Mouse (Mus musculus) liver, embryonic 16.5 days (tissue): ENCODE data around the gene Slc10a2. TPM values are rescaled to one million over a fixed set of nuclear protein-coding genes. Genes with fewer than 3 reads are reported as not detected.
A peak's percentile ranks its signal among the peaks of the same experiment; 100 is the strongest.
"Not testable (repeated sequence)": the region's sequence is repeated elsewhere in the genome, so short reads cannot be mapped to it uniquely, and the experiment has no call there.

Experiments
- ATAC-seq: fragments of 200-750 bp; cut with Nextera tagmentation; 2 replicates; pipeline ENCODE4 v1.8.0; 2017; ENCODE audit warnings: low read depth, mild to moderate bottlenecking, moderate number of reproducible peaks, moderate library complexity
- H3K27ac ChIP-seq: fragments of 300-500 bp; sonication (generic); 2 replicates; pipeline ENCODE4 v1.5.1; 2014; ENCODE audit warnings: mild to moderate bottlenecking, low read length
- H3K27me3 ChIP-seq: fragments of 300-500 bp; sonication (generic); 2 replicates; pipeline ENCODE4 v1.6.1; 2014; ENCODE audit warnings: low read depth, low read length, mixed read lengths; ENCODE audit not compliant: control insufficient read depth, insufficient read depth
- H3K36me3 ChIP-seq: fragments of 300-500 bp; sonication (generic); 2 replicates; pipeline ENCODE4 v1.6.1; 2014; ENCODE audit warnings: mild to moderate bottlenecking; ENCODE audit not compliant: control insufficient read depth, insufficient read depth
- H3K4me1 ChIP-seq: fragments of 300-500 bp; sonication (generic); 2 replicates; pipeline ENCODE4 v1.6.1; 2014; ENCODE audit warnings: low read depth, low read length, mixed read lengths; ENCODE audit not compliant: control insufficient read depth
- H3K4me2 ChIP-seq: fragments of 300-500 bp; sonication (generic); 2 replicates; pipeline ENCODE4 v1.6.1; 2014; ENCODE audit warnings: low read depth, low read length, mixed read lengths
- H3K4me3 ChIP-seq: fragments of 300-500 bp; sonication (generic); 2 replicates; pipeline ENCODE4 v1.5.1; 2014; ENCODE audit warnings: low read depth, mild to moderate bottlenecking, low read length
- H3K9ac ChIP-seq: fragments of 300-500 bp; sonication (generic); 2 replicates; pipeline ENCODE4 v1.6.1; 2014; ENCODE audit warnings: low read depth, low read length
- H3K9me3 ChIP-seq: fragments of 300-500 bp; sonication (generic); replicated peaks from 2 replicates; pipeline ENCODE4 v1.6.1; 2016; ENCODE audit warnings: low read length; ENCODE audit not compliant: control insufficient read depth
- WGBS: fragments of 180-500 bp; shearing (Covaris S2); extraction: QIAGEN DNeasy Blood & Tissue Kit; methylation state at CpG from one replicate; pipeline ENCODE4 v1.1.7; 2014; ENCODE audit not compliant: insufficient replicate concordance; 5-methylcytosine and 5-hydroxymethylcytosine counted together
- polyA plus RNA-seq: library from polyadenylated mRNA; unstranded; fragments of >200 nt; fragmentation: Nextera tagmentation; extraction: Ambion mirVana; gene quantifications from 2 replicates; pipeline ENCODE4 v1.2.1, GENCODE M21; 2015

Gene Slc10a2
- not detected in 2 replicates for polyA plus RNA-seq

GRCm38 (mm10) chr8:5105186-5105585 is at the start of gene Slc10a2:
Slc10a2 (minus strand) TSS chr8:5105351.
- H3K4me3 ChIP-seq = no peak within 1 kb of the TSS
- no peak for ATAC-seq

GRCm38 (mm10) chr8:5129322-5129829 is 24.2 kb upstream of the Slc10a2 start:
- Histone ChIP-seq H3K36me3 (no peaks in the 10 kb centered on the region), H3K9me3 (no peaks in the 10 kb centered on the region), H3K4me3 (no peak overlapping the region), H3K27me3 (no peaks in the 10 kb centered on the region), H3K4me1 (no peaks in the 10 kb centered on the region), H3K27ac (no peak overlapping the region), H3K9ac (no peak overlapping the region), H3K4me2 (no peak overlapping the region)
- ATAC-seq = no peak
- 48% methylated on average over 2 of the region's 2 CpGs for WGBS

More at GRCm38 (mm10) chr8:5105186-5105585, at the start of gene Slc10a2:
- Histone ChIP-seq H3K4me1 (no peaks in the 10 kb centered on the region), H3K36me3 (no peaks in the 10 kb centered on the region), H3K9ac (no peak within 1 kb of the TSS), H3K4me2 (no peak within 1 kb of the TSS), H3K9me3 (no peaks in the 10 kb centered on the region), H3K27me3 (no peaks in the 10 kb centered on the region), H3K27ac (no peak within 1 kb of the TSS)
- 37% methylated on average over 5 of the region's 5 CpGs for WGBS

GRCm38 (mm10) chr8:5106855-5107254 is 1.7 kb upstream of the Slc10a2 start:
- peak; percentile 58 for ATAC-seq
- Histone ChIP-seq H3K36me3 (no peaks in the 10 kb centered on the region), H3K9me3 (no peaks in the 10 kb centered on the region), H3K4me2 (no peak overlapping the region), H3K27ac (no peak overlapping the region), H3K9ac (no peak overlapping the region), H3K4me1 (no peaks in the 10 kb centered on the region), H3K27me3 (no peaks in the 10 kb centered on the region), H3K4me3 (no peak overlapping the region)
- 49% methylated on average over 5 of the region's 5 CpGs for WGBS

GRCm38 (mm10) chr8:5095392-5095791 is 9.8 kb downstream of the Slc10a2 start:
- H3K27me3 ChIP-seq = no peaks in the 10 kb centered on the region
- no peaks in the 10 kb centered on the region for H3K36me3 ChIP-seq
- WGBS = 67% methylated on average over 4 of the region's 4 CpGs
- no peaks in the 10 kb centered on the region for H3K9me3 ChIP-seq
- H3K4me3 ChIP-seq = no peak overlapping the region
- no peaks in the 10 kb centered on the region for H3K4me1 ChIP-seq
- ATAC-seq = no peak
- H3K4me2 ChIP-seq = no peak overlapping the region
- H3K9ac ChIP-seq = no peak overlapping the region
- no peak overlapping the region for H3K27ac ChIP-seq

DNA sequence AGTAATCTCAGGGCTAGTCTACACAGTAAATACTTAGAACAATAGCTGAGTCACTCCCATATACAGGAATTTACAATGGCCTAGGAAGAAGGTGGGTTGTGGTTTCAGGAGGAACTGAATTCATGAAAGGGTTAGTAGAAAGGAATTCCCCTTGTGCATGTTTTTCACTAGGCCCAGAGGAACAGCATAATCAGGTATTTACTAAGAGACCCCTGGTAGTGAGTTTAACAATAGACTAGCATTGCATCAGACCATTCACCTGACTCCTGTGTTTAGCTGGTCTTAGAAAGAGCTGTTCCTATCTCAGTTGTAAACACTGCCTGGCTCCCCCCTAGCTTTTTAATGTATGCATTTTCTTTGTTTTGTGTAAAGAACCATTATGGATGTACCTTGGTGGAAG is 11.2 kb downstream of the Slc10a2 start:
- not testable (repeated sequence) for ATAC-seq, H3K27me3 ChIP-seq, H3K36me3 ChIP-seq

GRCm38 (mm10) chr8:5073654-5074293 is 31.4 kb downstream of the Slc10a2 start:
- H3K9ac ChIP-seq = no peak overlapping the region
- no peaks in the 10 kb centered on the region for H3K9me3 ChIP-seq
- no peak for ATAC-seq
- no peaks in the 10 kb centered on the region for H3K4me1 ChIP-seq
- no peaks in the 10 kb centered on the region for H3K36me3 ChIP-seq
- no peaks in the 10 kb centered on the region for H3K27me3 ChIP-seq
- H3K4me2 ChIP-seq = no peak overlapping the region
- 64% methylated on average over 3 of the region's 3 CpGs for WGBS
- H3K4me3 ChIP-seq = no peak overlapping the region
- H3K27ac ChIP-seq = no peak overlapping the region

More for the DNA sequence above, 11.2 kb downstream of the Slc10a2 start:
- not testable (repeated sequence) for H3K27ac ChIP-seq, H3K4me2 ChIP-seq, H3K9ac ChIP-seq, H3K9me3 ChIP-seq, H3K4me3 ChIP-seq, H3K4me1 ChIP-seq

GRCm38 (mm10) chr8:5058888-5059287 is 46.3 kb downstream of the Slc10a2 start:
- Histone ChIP-seq H3K9ac (no peak overlapping the region), H3K4me1 (no peaks in the 10 kb centered on the region), H3K4me3 (no peak overlapping the region), H3K36me3 (no peaks in the 10 kb centered on the region), H3K4me2 (no peak overlapping the region), H3K27me3 (no peaks in the 10 kb centered on the region), H3K27ac (no peak overlapping the region), H3K9me3 (no peaks in the 10 kb centered on the region)
- 38% methylated on average over 1 of the region's 1 CpGs for WGBS
- no peak for ATAC-seq

DNA sequence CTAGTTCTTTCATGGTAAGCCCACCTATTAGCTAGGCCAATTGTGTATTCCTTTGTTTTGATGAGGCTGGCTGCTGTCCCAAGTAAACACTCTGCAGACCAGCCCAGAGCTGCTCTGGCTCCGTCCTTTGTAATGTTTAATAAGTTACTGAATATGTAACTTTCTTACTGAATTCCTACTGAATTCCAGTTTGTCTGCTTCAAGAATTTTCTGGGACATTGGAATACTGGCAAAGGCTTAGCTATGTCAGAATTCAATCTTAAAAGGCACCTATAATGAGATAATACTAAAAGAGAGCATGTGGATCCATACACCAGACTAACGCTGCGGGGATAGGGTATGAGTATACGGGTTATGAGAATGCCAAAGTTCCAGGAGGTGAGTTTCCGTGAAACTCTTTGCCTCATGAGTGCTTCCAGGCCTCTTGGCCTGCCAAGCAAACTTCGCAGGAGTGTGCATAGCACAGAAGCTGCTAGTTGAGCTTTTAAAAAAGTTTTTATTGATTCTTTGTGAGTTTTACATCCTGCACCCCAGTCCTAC is 60.7 kb downstream of the Slc10a2 start:
- not testable (repeated sequence) for H3K4me1 ChIP-seq, H3K27ac ChIP-seq, H3K36me3 ChIP-seq, H3K4me2 ChIP-seq, H3K4me3 ChIP-seq, H3K9ac ChIP-seq, H3K27me3 ChIP-seq, H3K9me3 ChIP-seq, ATAC-seq
- WGBS = 58% methylated on average over 6 of the region's 6 CpGs

- Histone ChIP-seq H3K36me3 (no peaks in the 10 kb centered on the region), H3K4me1 (no peaks in the 10 kb centered on the region), H3K4me2 (no peak overlapping the region), H3K4me3 (no peak overlapping the region), H3K27me3 (no peaks in the 10 kb centered on the region), H3K9ac (no peak overlapping the region), H3K9me3 (no peaks in the 10 kb centered on the region), H3K27ac (no peak overlapping the region)
- no peak for ATAC-seq
- WGBS = 62% methylated on average over 4 of the region's 4 CpGs
Observed at GRCm38 (mm10) chr8:5038811-5039561, 66.2 kb downstream of the Slc10a2 start.
